Mouse (Mus musculus) embryonic facial prominence, embryonic 10.5 days (tissue): ENCODE measurements around the gene Cd300ld3. TPM values are rescaled to one million over a fixed set of nuclear protein-coding genes. Genes with fewer than 3 reads are reported as not detected.

Experiments
- DNase-seq: peaks from one replicate; pipeline ENCODE4 v3.0.0-alpha.2; 2017; ENCODE audit warnings: low spot score
- H3K27ac ChIP-seq: fragments of 300-500 bp; sonication (generic); replicated peaks from 2 replicates; pipeline ENCODE4 v1.5.1; 2016; ENCODE audit warnings: mild to moderate bottlenecking
- H3K27me3 ChIP-seq: fragments of 300-500 bp; sonication (generic); replicated peaks from 2 replicates; pipeline ENCODE4 v1.6.1; 2016; ENCODE audit warnings: low read depth, mild to moderate bottlenecking; ENCODE audit not compliant: poor library complexity, severe bottlenecking
- H3K36me3 ChIP-seq: fragments of 300-500 bp; sonication (generic); replicated peaks from 2 replicates; pipeline ENCODE4 v1.6.1; 2016; ENCODE audit warnings: mild to moderate bottlenecking, moderate library complexity
- H3K4me1 ChIP-seq: fragments of 300-500 bp; sonication (generic); 2 replicates; pipeline ENCODE4 v1.6.1; 2016
- H3K4me3 ChIP-seq: fragments of 300-500 bp; sonication (generic); 2 replicates; pipeline ENCODE4 v1.5.1; 2016; ENCODE audit warnings: mild to moderate bottlenecking, moderate library complexity
- H3K9me3 ChIP-seq: fragments of 300-500 bp; sonication (generic); 2 replicates; pipeline ENCODE4 v1.6.1; 2016; ENCODE audit warnings: mild to moderate bottlenecking
- WGBS: fragments of 180-500 bp; shearing (Covaris S2); methylation state at CpG from one replicate; pipeline ENCODE4 v1.1.7; 2016; 5-methylcytosine and 5-hydroxymethylcytosine counted together
- polyA plus RNA-seq: library from polyadenylated mRNA; unstranded; fragments of >200 nt; fragmentation: Nextera tagmentation; extraction: Ambion mirVana; gene quantifications from 2 replicates; pipeline ENCODE4 v1.2.1, GENCODE M21; 2016

Gene Cd300ld3
- polyA plus RNA-seq, 1 experiment from 2014 or later = not detected

- Histone ChIP-seq H3K9me3 (no peaks in the 10 kb centered on the region), H3K4me3 (no peak overlapping the region), H3K4me1 (peaks cover 20% of the 10 kb centered on the region), H3K36me3 (no peaks in the 10 kb centered on the region), H3K27me3 (peaks cover 15% of the 10 kb centered on the region), H3K27ac (no peak overlapping the region)
- 79% methylated on average over 5 of the region's 5 CpGs for WGBS
- no peak for DNase-seq
Observed at GRCm38 (mm10) chr11:115075859-115076258, 27.6 kb upstream of the Cd300ld3 start.

GRCm38 (mm10) chr11:115075407-115075806, 27.2 kb upstream of the Cd300ld3 start:
- H3K27ac ChIP-seq = no peak overlapping the region
- 81% methylated on average over 7 of the region's 7 CpGs for WGBS
- peaks cover 20% of the 10 kb centered on the region for H3K27me3 ChIP-seq
- no peaks in the 10 kb centered on the region for H3K9me3 ChIP-seq
- DNase-seq = no peak
- no peaks in the 10 kb centered on the region for H3K36me3 ChIP-seq
- peaks cover 21% of the 10 kb centered on the region for H3K4me1 ChIP-seq
- no peak overlapping the region for H3K4me3 ChIP-seq

GRCm38 (mm10) chr11:115073002-115073401, 24.8 kb upstream of the Cd300ld3 start:
- Histone ChIP-seq H3K36me3 (no peaks in the 10 kb centered on the region), H3K4me1 (peaks cover 21% of the 10 kb centered on the region), H3K27ac (no peak overlapping the region; the same call in 1 of the 2 replicates), H3K4me3 (no peak overlapping the region), H3K27me3 (peaks cover 34% of the 10 kb centered on the region), H3K9me3 (no peaks in the 10 kb centered on the region)
- DNase-seq = no peak
- 72% methylated on average over 5 of the region's 5 CpGs for WGBS

- H3K9me3 ChIP-seq = no peaks in the 10 kb centered on the region
- H3K27ac ChIP-seq = peak overlapping the region; percentile 66
- peak; percentile 32 for DNase-seq
- H3K27me3 ChIP-seq = peaks cover 35% of the 10 kb centered on the region
- H3K36me3 ChIP-seq = no peaks in the 10 kb centered on the region
- peak overlapping the region; percentile 33 for H3K4me3 ChIP-seq
- WGBS = 22% methylated on average over 14 of the region's 14 CpGs
- H3K4me1 ChIP-seq = peaks cover 21% of the 10 kb centered on the region
Observed at GRCm38 (mm10) chr11:115071631-115072294, 23.6 kb upstream of the Cd300ld3 start.

GRCm38 (mm10) chr11:115071015-115071551, 22.9 kb upstream of the Cd300ld3 start:
- DNase-seq = peak; percentile 28
- Histone ChIP-seq H3K9me3 (no peaks in the 10 kb centered on the region), H3K4me1 (peaks cover 21% of the 10 kb centered on the region), H3K27me3 (peaks cover 35% of the 10 kb centered on the region), H3K27ac (peak overlapping the region; percentile 66), H3K4me3 (peak overlapping the region; percentile 33), H3K36me3 (no peaks in the 10 kb centered on the region)
- 10% methylated on average over 9 of the region's 9 CpGs for WGBS

- H3K36me3 ChIP-seq = no peaks in the 10 kb centered on the region
- DNase-seq = no peak
- no peaks in the 10 kb centered on the region for H3K9me3 ChIP-seq
- H3K27ac ChIP-seq = no peak overlapping the region
- H3K4me3 ChIP-seq = no peak overlapping the region
- H3K4me1 ChIP-seq = peaks cover 11% of the 10 kb centered on the region
- H3K27me3 ChIP-seq = peaks cover 25% of the 10 kb centered on the region
- 71% methylated on average over 6 of the region's 6 CpGs for WGBS
Observed at GRCm38 (mm10) chr11:115066768-115067167, 18.6 kb upstream of the Cd300ld3 start.

- DNase-seq = no peak
- Histone ChIP-seq H3K27me3 (0 out of 2 replicates have a peak, but pooled peaks cover 4% of the 10 kb centered on the region), H3K36me3 (no peaks in the 10 kb centered on the region), H3K9me3 (no peaks in the 10 kb centered on the region), H3K4me1 (no peaks in the 10 kb centered on the region; the same call in 1 of the 2 replicates), H3K4me3 (no peak within 1 kb of the TSS), H3K27ac (no peak within 1 kb of the TSS)
- WGBS = 47% methylated on average over 5 of the region's 5 CpGs
Observed at GRCm38 (mm10) chr11:115062077-115062476, 13.9 kb upstream of the Cd300ld3 start, which contains the start of gene Cd300e. Gene Cd300e, minus strand, starts transcription at chr11:115062177.

- H3K27ac ChIP-seq = no peak overlapping the region
- H3K27me3 ChIP-seq = 0 out of 2 replicates have a peak, but pooled peaks cover 4% of the 10 kb centered on the region
- H3K36me3 ChIP-seq = no peaks in the 10 kb centered on the region
- no peaks in the 10 kb centered on the region for H3K9me3 ChIP-seq
- no peak for DNase-seq
- no peak overlapping the region for H3K4me3 ChIP-seq
- no peaks in the 10 kb centered on the region; the same call in 1 of the 2 replicates for H3K4me1 ChIP-seq
- WGBS = 84% methylated on average over 2 of the region's 2 CpGs
Observed at GRCm38 (mm10) chr11:115059797-115060196, 11.6 kb upstream of the Cd300ld3 start.

GRCm38 (mm10) chr11:115058701-115059100, 10.5 kb upstream of the Cd300ld3 start:
- 77% methylated on average over 4 of the region's 4 CpGs for WGBS
- Histone ChIP-seq H3K9me3 (no peaks in the 10 kb centered on the region), H3K27me3 (0 out of 2 replicates have a peak, but pooled peaks cover 2% of the 10 kb centered on the region), H3K4me1 (no peaks in the 10 kb centered on the region; the same call in 1 of the 2 replicates), H3K27ac (no peak overlapping the region), H3K4me3 (no peak overlapping the region), H3K36me3 (no peaks in the 10 kb centered on the region)
- no peak for DNase-seq

- Histone ChIP-seq H3K9me3 (no peaks in the 10 kb centered on the region), H3K36me3 (no peaks in the 10 kb centered on the region), H3K27me3 (no peaks in the 10 kb centered on the region), H3K27ac (no peak overlapping the region), H3K4me3 (no peak overlapping the region), H3K4me1 (no peaks in the 10 kb centered on the region)
- DNase-seq = no peak
Observed at GRCm38 (mm10) chr11:115054537-115054936, 6.3 kb upstream of the Cd300ld3 start.

GRCm38 (mm10) chr11:115052991-115053390, 4.8 kb upstream of the Cd300ld3 start:
- no peak overlapping the region for H3K27ac ChIP-seq
- no peaks in the 10 kb centered on the region for H3K36me3 ChIP-seq
- no peak for DNase-seq
- 95% methylated on average over 1 of the region's 1 CpGs for WGBS
- no peaks in the 10 kb centered on the region for H3K9me3 ChIP-seq
- H3K4me1 ChIP-seq = no peaks in the 10 kb centered on the region
- H3K4me3 ChIP-seq = no peak overlapping the region
- H3K27me3 ChIP-seq = no peaks in the 10 kb centered on the region

- Histone ChIP-seq H3K36me3 (no peaks in the 10 kb centered on the region), H3K4me3 (no peak overlapping the region), H3K9me3 (no peaks in the 10 kb centered on the region), H3K27me3 (no peaks in the 10 kb centered on the region), H3K4me1 (no peaks in the 10 kb centered on the region), H3K27ac (no peak overlapping the region)
- 3% methylated on average over 9 of the region's 9 CpGs for whole genome bisulfite sequencing
- peak; percentile 76 for DNase-seq
Observed at GRCm38 (mm10) chr11:115052206-115052605, 4.0 kb upstream of the Cd300ld3 start.

- WGBS = 45% methylated on average over 3 of the region's 3 CpGs
- Histone ChIP-seq H3K4me3 (no peak overlapping the region), H3K4me1 (no peaks in the 10 kb centered on the region), H3K27ac (no peak overlapping the region), H3K9me3 (no peaks in the 10 kb centered on the region), H3K27me3 (no peaks in the 10 kb centered on the region), H3K36me3 (no peaks in the 10 kb centered on the region)
- no peak for DNase-seq
Observed at GRCm38 (mm10) chr11:115049282-115049895, 1.2 kb upstream of the Cd300ld3 start.
